Mouse (Mus musculus): ENCODE data around the gene Aoah. TPM values are rescaled to one million over a fixed set of nuclear protein-coding genes. Genes with fewer than 3 reads are reported as not detected.

Aoah gene
- polyA plus RNA-seq (2015; fragmentation: Nextera tagmentation; extraction: Ambion mirVana): 0.63 and 0.70 TPM in 2 replicates

- no peaks in the 10 kb centered on the region for H3K4me1 ChIP-seq (replicated peaks)
- WGBS: 75% methylated on average over 4 of the region's 4 CpGs
- ATAC-seq (ENCODE audit: low FRiP score, low read depth): no peak
- H3K27ac ChIP-seq (replicated peaks): no peak within 1 kb of the TSS
- no peaks in the 10 kb centered on the region for H3K9me3 ChIP-seq
- H3K9ac ChIP-seq: no peak within 1 kb of the TSS
- no peak within 1 kb of the TSS for H3K4me3 ChIP-seq
- H3K27me3 ChIP-seq: no peaks in the 10 kb centered on the region
- no peak within 1 kb of the TSS for H3K4me2 ChIP-seq
- H3K36me3 ChIP-seq: no peaks in the 10 kb centered on the region
These were observed at the start of gene Aoah for GRCm38 (mm10) chr13:20793901-20794300. Aoah (plus strand) TSS chr13:20794113.

GRCm38 (mm10) chr13:20754843-20755242 is 39.1 kb upstream of the Aoah start:
- Histone ChIP-seq H3K27ac (replicated peaks) (no peak overlapping the region), H3K27me3 (no peaks in the 10 kb centered on the region), H3K36me3 (no peaks in the 10 kb centered on the region), H3K4me1 (replicated peaks) (no peaks in the 10 kb centered on the region), H3K4me3 (no peak overlapping the region), H3K4me2 (no peak overlapping the region), H3K9ac (no peak overlapping the region), H3K9me3 (no peaks in the 10 kb centered on the region)
- 69% methylated on average over 1 of the region's 1 CpGs for WGBS
- ATAC-seq (ENCODE audit: low FRiP score, low read depth): no peak

- Histone ChIP-seq H3K4me2 (no peak overlapping the region), H3K36me3 (no peaks in the 10 kb centered on the region), H3K4me3 (no peak overlapping the region), H3K9ac (no peak overlapping the region), H3K27ac (replicated peaks) (no peak overlapping the region), H3K27me3 (no peaks in the 10 kb centered on the region), H3K9me3 (no peaks in the 10 kb centered on the region), H3K4me1 (replicated peaks) (no peaks in the 10 kb centered on the region)
- no peak for ATAC-seq (ENCODE audit: low FRiP score, low read depth)
- 87% methylated on average over 5 of the region's 5 CpGs for WGBS
These were observed 10.3 kb upstream of the Aoah start for GRCm38 (mm10) chr13:20783648-20784047.

- H3K36me3 ChIP-seq: no peaks in the 10 kb centered on the region
- H3K4me1 ChIP-seq (replicated peaks): no peaks in the 10 kb centered on the region
- no peak for ATAC-seq (ENCODE audit: low FRiP score, low read depth)
- no peak overlapping the region for H3K4me2 ChIP-seq
- H3K4me3 ChIP-seq: no peak overlapping the region
- H3K27ac ChIP-seq (replicated peaks): no peak overlapping the region
- H3K27me3 ChIP-seq: no peaks in the 10 kb centered on the region
- no peak overlapping the region for H3K9ac ChIP-seq
- 98% methylated on average over 6 of the region's 6 CpGs for WGBS
- H3K9me3 ChIP-seq: no peaks in the 10 kb centered on the region
These were observed 9.9 kb upstream of the Aoah start for GRCm38 (mm10) chr13:20784060-20784459.

GRCm38 (mm10) chr13:20785960-20786359 is 8.0 kb upstream of the Aoah start:
- Histone ChIP-seq H3K27me3 (no peaks in the 10 kb centered on the region), H3K9me3 (no peaks in the 10 kb centered on the region), H3K36me3 (no peaks in the 10 kb centered on the region), H3K4me3 (no peak overlapping the region), H3K4me2 (no peak overlapping the region), H3K9ac (no peak overlapping the region), H3K27ac (replicated peaks) (no peak overlapping the region), H3K4me1 (replicated peaks) (no peaks in the 10 kb centered on the region)
- 78% methylated on average over 7 of the region's 7 CpGs for WGBS
- no peak for ATAC-seq (ENCODE audit: low FRiP score, low read depth)

- no peaks in the 10 kb centered on the region for H3K27me3 ChIP-seq
- ATAC-seq (ENCODE audit: low FRiP score, low read depth): no peak
- H3K9me3 ChIP-seq: no peaks in the 10 kb centered on the region
- H3K27ac ChIP-seq (replicated peaks): no peak overlapping the region
- no peak overlapping the region for H3K4me3 ChIP-seq
- no peak overlapping the region for H3K4me2 ChIP-seq
- 94% methylated on average over 1 of the region's 1 CpGs for WGBS
- H3K36me3 ChIP-seq: no peaks in the 10 kb centered on the region
- H3K4me1 ChIP-seq (replicated peaks): no peaks in the 10 kb centered on the region
- no peak overlapping the region for H3K9ac ChIP-seq
These were observed 7.1 kb upstream of the Aoah start for GRCm38 (mm10) chr13:20786825-20787245.

- no peaks in the 10 kb centered on the region for H3K36me3 ChIP-seq
- H3K9me3 ChIP-seq: no peaks in the 10 kb centered on the region
- 77% methylated on average over 4 of the region's 4 CpGs for WGBS
- H3K4me2 ChIP-seq: no peak overlapping the region
- no peak overlapping the region for H3K27ac ChIP-seq (replicated peaks)
- no peak for ATAC-seq (ENCODE audit: low FRiP score, low read depth)
- H3K9ac ChIP-seq: no peak overlapping the region
- H3K27me3 ChIP-seq: no peaks in the 10 kb centered on the region
- no peak overlapping the region for H3K4me3 ChIP-seq
- no peaks in the 10 kb centered on the region for H3K4me1 ChIP-seq (replicated peaks)
These were observed 6.0 kb upstream of the Aoah start for GRCm38 (mm10) chr13:20787952-20788351.

GRCm38 (mm10) chr13:20796651-20797050 is 2.7 kb downstream of the Aoah start:
- WGBS: 89% methylated on average over 3 of the region's 3 CpGs
- Histone ChIP-seq H3K27ac (replicated peaks) (no peak overlapping the region), H3K4me2 (no peak overlapping the region), H3K27me3 (no peaks in the 10 kb centered on the region), H3K36me3 (no peaks in the 10 kb centered on the region), H3K4me3 (no peak overlapping the region), H3K9ac (no peak overlapping the region), H3K4me1 (replicated peaks) (no peaks in the 10 kb centered on the region), H3K9me3 (no peaks in the 10 kb centered on the region)
- ATAC-seq (ENCODE audit: low FRiP score, low read depth): no peak

GRCm38 (mm10) chr13:20798536-20798935 is 4.6 kb downstream of the Aoah start:
- Histone ChIP-seq H3K27ac (replicated peaks) (no peak overlapping the region), H3K36me3 (no peaks in the 10 kb centered on the region), H3K9ac (no peak overlapping the region), H3K4me3 (no peak overlapping the region), H3K4me2 (no peak overlapping the region), H3K9me3 (no peaks in the 10 kb centered on the region), H3K4me1 (replicated peaks) (no peaks in the 10 kb centered on the region), H3K27me3 (no peaks in the 10 kb centered on the region)
- 70% methylated on average over 2 of the region's 2 CpGs for WGBS
- ATAC-seq (ENCODE audit: low FRiP score, low read depth): no peak

GRCm38 (mm10) chr13:20799772-20800171 is 5.9 kb downstream of the Aoah start:
- 86% methylated on average over 3 of the region's 3 CpGs for WGBS
- no peaks in the 10 kb centered on the region for H3K9me3 ChIP-seq
- no peak overlapping the region for H3K27ac ChIP-seq (replicated peaks)
- no peak overlapping the region for H3K4me3 ChIP-seq
- H3K4me1 ChIP-seq (replicated peaks): no peaks in the 10 kb centered on the region
- H3K27me3 ChIP-seq: no peaks in the 10 kb centered on the region
- no peak overlapping the region for H3K4me2 ChIP-seq
- no peaks in the 10 kb centered on the region for H3K36me3 ChIP-seq
- H3K9ac ChIP-seq: no peak overlapping the region
- no peak for ATAC-seq (ENCODE audit: low FRiP score, low read depth)

GRCm38 (mm10) chr13:20800569-20800968 is 6.7 kb downstream of the Aoah start:
- 71% methylated on average over 3 of the region's 3 CpGs for WGBS
- Histone ChIP-seq H3K27ac (replicated peaks) (no peak overlapping the region), H3K4me2 (no peak overlapping the region), H3K9ac (no peak overlapping the region), H3K36me3 (no peaks in the 10 kb centered on the region), H3K4me1 (replicated peaks) (no peaks in the 10 kb centered on the region), H3K9me3 (no peaks in the 10 kb centered on the region), H3K27me3 (no peaks in the 10 kb centered on the region), H3K4me3 (no peak overlapping the region)
- no peak for ATAC-seq (ENCODE audit: low FRiP score, low read depth)

GRCm38 (mm10) chr13:20811782-20812406 is 18.0 kb downstream of the Aoah start:
- Histone ChIP-seq H3K4me1 (replicated peaks) (no peaks in the 10 kb centered on the region), H3K9me3 (no peaks in the 10 kb centered on the region), H3K4me3 (no peak overlapping the region), H3K27me3 (no peaks in the 10 kb centered on the region), H3K4me2 (no peak overlapping the region), H3K9ac (no peak overlapping the region), H3K27ac (replicated peaks) (no peak overlapping the region), H3K36me3 (no peaks in the 10 kb centered on the region)
- ATAC-seq (ENCODE audit: low FRiP score, low read depth): no peak
- WGBS: 73% methylated on average over 3 of the region's 3 CpGs

- no peaks in the 10 kb centered on the region for H3K36me3 ChIP-seq
- H3K9ac ChIP-seq: no peak overlapping the region
- 55% methylated on average over 1 of the region's 1 CpGs for WGBS
- no peaks in the 10 kb centered on the region for H3K4me1 ChIP-seq (replicated peaks)
- no peaks in the 10 kb centered on the region for H3K27me3 ChIP-seq
- H3K9me3 ChIP-seq: no peaks in the 10 kb centered on the region
- H3K4me3 ChIP-seq: no peak overlapping the region
- H3K4me2 ChIP-seq: no peak overlapping the region
- no peak for ATAC-seq (ENCODE audit: low FRiP score, low read depth)
- no peak overlapping the region for H3K27ac ChIP-seq (replicated peaks)
These were observed 22.5 kb downstream of the Aoah start for GRCm38 (mm10) chr13:20816385-20816784.
